Mouse (Mus musculus) erythroblast, adult 5-6 weeks (primary cell): ENCODE data around the gene Mta2. TPM values are rescaled to one million over a fixed set of nuclear protein-coding genes. Genes with fewer than 3 reads are reported as not detected.

Experiments used
- ATAC-seq: replicated peaks from 2 replicates; pipeline ENCODE4 v1.8.0; 2016; ENCODE audit warnings: moderate number of reproducible peaks, mild to moderate bottlenecking, moderate TSS enrichment, inconsistent platforms; ENCODE audit not compliant: poor library complexity, low FRiP score, severe bottlenecking
- total RNA-seq, 2 experiments: library from RNA; stranded (forward) in 1 of 2; stranded (reverse) in 1 of 2; fragments of 150-400 nt in 1 of 2; fragments of 200-764, 138-1000 nt in 1 of 2; gene quantifications; 2 replicates each; pipeline versions ENCODE4 v1.2.3 to v1.2.4; 2015 to 2017; ENCODE audit warnings: low replicate concordance in 2 of 2

Gene Mta2
- total RNA-seq, 2 experiments from 2014 or later = 16.9 to 39.5 TPM

- no peak for ATAC-seq
Measured at GRCm38 (mm10) chr19:8927891-8928525, 13.7 kb upstream of the Mta2 start.

- no peak; the same call in 1 of the 2 replicates for ATAC-seq
Measured at GRCm38 (mm10) chr19:8928689-8929223, 12.9 kb upstream of the Mta2 start.

GRCm38 (mm10) chr19:8929224-8930088 is 12.2 kb upstream of the Mta2 start, which contains the start of the genes Rom1 and Eml3:
TSS of gene Rom1 (minus strand) at chr19:8929356.
TSS of gene Eml3 (plus strand) at chr19:8929552.
- peak; percentile 84 for ATAC-seq

- ATAC-seq = no peak
Measured at GRCm38 (mm10) chr19:8930117-8930516, 11.6 kb upstream of the Mta2 start.

- ATAC-seq = no peak
Measured at GRCm38 (mm10) chr19:8930771-8931170, 10.9 kb upstream of the Mta2 start.

GRCm38 (mm10) chr19:8936736-8937135 is 4.9 kb upstream of the Mta2 start:
- ATAC-seq = no peak

DNA sequence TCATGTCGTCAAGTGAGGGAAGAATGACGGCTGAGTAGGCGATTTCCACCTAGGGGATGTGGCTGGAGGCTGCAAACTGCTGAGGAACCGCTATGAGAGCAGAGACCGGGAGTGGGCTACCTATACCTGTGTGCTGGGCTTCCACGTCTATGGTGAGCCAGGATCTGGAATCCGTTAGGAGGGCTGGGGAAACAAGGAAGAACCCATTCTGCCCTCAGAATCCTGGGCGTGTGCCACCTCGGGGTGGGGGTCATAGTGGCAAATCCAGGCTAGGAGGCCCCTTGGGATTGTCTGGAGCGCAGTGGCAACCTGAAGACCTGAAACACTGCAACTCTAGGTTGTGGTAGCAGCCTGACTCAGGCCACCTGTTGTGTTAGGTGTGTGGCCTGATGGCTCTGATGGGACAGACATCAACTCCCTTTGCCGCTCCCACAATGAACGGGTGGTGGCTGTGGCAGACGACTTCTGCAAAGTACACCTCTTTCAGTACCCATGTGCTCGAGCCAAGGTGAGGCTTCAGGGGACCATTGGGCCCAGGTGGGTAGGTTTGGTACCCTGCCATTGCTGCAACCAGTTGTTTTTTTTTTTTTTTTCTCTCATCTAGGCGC is 1.0 kb upstream of the Mta2 start:
- ATAC-seq = no peak

DNA sequence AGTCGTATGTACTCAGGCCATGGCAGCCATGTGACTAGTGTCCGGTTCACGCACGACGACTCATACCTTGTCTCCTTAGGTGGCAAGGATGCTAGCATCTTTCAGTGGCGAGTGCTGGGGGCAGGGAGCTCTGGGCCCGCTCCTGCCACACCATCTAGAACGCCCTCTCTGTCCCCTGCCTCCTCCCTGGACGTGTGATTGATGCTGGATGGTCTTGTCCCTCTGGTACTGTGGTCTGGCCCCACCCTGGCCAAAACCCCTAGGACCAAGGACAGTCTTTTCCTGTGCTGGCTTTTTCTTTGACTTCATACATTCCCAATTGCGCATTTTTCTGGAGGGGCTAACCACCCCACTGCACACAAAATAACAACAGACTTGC is 550 bp upstream of the Mta2 start:
- ATAC-seq = no peak; the same call in 1 of the 2 replicates

DNA sequence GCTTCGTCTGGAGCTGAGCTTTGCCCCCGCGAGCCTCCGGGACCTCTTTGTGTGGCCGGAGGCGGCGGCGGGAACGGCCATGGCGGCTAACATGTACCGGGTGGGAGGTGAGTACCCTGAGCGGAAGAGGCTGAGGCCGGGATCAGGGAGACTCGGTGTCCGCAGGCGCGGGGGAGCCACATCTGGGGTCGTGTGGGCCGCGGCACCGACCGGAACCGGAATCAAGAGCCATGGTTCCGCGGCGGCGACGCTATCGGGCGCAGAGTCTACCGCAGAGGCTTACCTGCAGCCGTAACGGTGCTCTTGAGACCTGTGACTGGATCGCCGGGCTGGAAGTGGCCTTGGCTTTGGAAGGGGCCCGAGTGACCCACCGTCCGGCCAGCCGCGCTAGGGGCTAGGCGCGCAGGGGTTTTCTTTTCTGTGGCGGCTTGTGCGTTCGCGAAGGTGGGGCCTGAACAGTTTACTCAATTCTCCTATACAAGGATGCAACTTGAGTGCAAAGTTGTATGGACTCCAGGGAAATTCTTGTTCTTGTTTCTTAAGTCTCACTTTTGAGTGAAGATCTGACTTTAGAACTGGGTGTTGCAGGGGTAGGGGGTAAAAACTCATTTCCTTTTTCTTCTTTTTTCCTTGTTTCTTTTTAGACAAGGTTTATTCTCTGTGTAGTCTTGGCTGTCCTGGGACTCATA is 745 bp downstream of the Mta2 start:
- ATAC-seq = peak; percentile 24

- ATAC-seq = no peak
Measured at GRCm38 (mm10) chr19:8943047-8943446, 1.4 kb downstream of the Mta2 start.

DNA sequence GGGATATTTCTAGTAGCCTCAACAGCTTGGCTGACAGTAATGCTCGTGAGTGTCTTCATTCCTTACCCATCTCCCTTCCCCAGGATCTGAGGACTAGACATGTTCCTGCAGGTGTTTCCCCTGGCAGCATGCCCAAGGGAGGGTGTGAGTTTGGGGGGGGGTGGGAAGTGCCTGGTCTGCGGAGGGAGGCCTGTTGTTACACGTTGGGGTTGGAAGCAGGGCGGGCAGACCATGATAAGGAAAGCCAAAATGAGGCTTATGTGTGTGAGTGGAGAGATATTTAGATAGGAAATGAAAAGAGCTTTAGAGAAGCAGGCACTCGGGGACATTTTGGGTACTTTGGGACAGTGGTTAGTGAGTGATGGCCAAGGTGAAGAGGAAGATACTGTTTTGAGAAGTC is 2.4 kb downstream of the Mta2 start:
- no peak for ATAC-seq

DNA sequence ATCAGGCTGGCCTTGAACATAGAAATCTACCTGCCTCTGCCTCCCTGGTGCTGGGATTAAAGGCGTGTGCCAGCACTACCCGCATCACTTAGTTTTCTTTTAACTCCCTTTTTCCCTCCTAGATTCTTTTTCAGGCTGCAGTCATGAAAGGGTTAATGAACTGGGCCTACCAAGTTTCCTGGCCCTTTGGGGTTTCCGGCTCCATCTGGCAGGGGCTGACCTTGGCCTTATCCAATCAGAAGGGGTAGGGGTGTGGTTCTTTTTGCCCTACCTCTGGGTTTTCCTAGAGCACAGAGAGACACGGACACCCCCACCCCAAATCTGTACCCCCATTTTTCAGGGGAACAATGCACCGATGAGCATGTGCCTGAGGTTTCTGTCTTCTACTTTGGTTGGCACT is 3.1 kb downstream of the Mta2 start:
- no peak for ATAC-seq

- no peak for ATAC-seq
Measured at GRCm38 (mm10) chr19:8945251-8945650, 3.6 kb downstream of the Mta2 start.

- peak; percentile 78 for ATAC-seq
Measured at GRCm38 (mm10) chr19:8946929-8947328, 5.3 kb downstream of the Mta2 start.

DNA sequence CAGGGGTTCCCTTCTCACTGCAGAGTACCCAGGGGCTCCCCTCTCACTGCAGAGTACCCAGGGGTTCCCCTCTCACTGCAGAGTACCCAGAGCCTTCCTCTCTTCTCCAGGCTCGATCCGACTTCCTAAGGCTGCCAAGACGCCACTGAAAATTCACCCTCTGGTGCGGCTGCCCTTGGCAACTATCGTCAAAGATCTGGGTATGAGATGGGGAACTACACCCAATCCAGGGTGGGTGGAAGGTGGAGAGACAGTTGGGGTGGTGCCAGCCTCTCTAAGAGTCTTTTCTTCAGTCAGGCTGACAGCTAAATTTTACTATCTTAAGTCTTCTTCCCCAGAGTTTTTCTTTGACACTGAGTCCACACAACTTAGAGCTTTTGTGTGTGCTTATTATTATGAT is 8.5 kb downstream of the Mta2 start:
- no peak for ATAC-seq

DNA sequence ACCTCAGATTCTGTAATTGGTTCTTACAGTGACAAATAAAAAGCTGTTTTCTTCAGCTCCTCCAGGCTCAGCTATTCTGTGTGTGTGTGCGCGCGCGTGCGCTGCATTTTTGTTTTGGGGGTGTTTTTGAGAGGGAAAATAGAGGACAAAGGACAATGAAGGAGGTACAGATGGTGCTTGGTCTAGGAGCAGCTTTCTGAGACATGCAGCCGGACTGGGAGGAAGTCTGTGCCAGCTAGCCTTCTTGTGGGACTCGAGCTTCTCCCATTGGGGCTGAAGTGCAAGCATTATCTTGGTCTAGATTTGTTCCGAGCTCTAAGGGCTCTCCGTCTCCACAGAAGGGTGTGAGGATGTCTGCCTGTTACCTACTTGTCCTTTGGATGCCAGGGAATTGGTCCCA is 10.6 kb downstream of the Mta2 start:
- no peak for ATAC-seq

DNA sequence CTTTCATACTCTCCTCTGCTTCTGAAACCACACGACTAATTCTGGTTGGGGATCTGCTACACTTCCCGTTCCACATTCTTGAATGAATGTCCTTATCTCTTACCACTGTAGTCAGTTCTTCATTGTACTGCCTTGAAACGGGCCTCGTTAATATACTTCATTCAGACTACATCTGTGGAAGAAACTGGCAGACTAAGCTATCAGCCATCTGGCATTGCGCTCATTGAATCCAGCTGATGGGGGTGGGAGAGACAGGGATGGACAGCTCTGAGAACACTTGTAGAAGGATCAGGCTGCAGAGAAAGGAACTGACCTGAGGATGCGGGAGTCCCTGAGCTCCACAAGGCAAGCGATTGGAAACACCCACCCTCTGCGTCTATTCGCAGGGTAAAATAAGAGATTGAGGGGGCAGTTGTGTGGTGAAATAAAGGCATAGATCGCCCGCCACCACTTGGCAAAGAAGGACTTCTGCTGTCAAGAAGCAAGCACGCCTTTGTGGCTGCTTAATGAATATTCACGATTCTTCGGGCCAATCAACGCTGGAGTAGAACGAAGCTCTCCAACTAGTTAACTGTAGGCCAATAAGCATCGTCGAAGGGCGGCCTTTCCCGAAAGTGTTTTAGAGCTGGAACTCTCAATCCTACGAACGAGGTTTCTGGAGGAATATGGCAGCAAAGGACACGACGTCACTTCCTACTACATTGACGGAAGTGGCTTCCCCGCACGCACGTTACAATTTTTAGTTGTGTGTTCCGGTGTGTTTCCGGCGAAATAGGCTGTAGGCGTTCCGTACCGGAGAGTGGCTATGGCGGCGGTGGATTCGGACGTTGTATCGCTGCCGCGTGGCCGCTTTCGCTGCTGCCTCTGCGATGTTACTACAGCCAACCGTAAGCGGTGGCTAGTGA is 11.7 kb downstream of the Mta2 start, which contains the start of gene Tut1:
Gene Tut1, plus strand, starts transcription at position 713 of the 905 bp plus-strand sequence.
- peak; percentile 97 for ATAC-seq

GRCm38 (mm10) chr19:8954171-8954570 is 12.5 kb downstream of the Mta2 start:
- no peak for ATAC-seq

DNA sequence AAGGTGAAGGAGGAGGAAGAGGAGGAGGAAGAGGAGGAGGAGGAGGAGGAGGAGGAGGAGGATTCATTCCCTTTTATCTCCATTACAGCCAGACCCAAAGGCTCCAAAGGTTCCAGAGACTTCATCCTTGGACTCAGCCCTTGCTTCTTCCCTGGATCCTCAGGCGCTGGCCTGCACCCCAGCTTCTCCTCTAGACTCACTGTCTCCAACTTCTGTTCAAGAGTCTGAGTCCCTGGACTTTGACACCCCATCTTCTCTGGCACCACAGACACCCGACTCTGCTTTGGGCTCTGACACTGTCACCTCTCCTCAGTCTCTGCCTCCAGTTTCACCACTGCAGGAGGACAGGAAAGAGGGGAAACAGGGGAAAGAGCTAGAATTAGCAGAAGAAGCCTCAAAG is 20.6 kb downstream of the Mta2 start:
- no peak for ATAC-seq
